Mouse (Mus musculus) left cerebral cortex, adult 8-10 months (tissue): ENCODE results near the gene Spi1. TPM values are rescaled to one million over a fixed set of nuclear protein-coding genes. Genes with fewer than 3 reads are reported as not detected.
"Not testable (repeated sequence)": the region's sequence is repeated elsewhere in the genome, so short reads cannot be mapped to it uniquely, and the experiment has no call there.

Source experiments
- DNase-seq, 2 experiments: peaks; one replicate each; pipeline ENCODE4 v3.0.0; 2022; ENCODE audit warnings: low spot score in 2 of 2
- total RNA-seq, 4 experiments: library from RNA; stranded (reverse); gene quantifications; 2 replicates each; pipeline ENCODE4 v1.2.4; 2022

Spi1 gene
- total RNA-seq, 4 experiments from 2014 or later, result 3.9 to 8.9 (median 6.5) TPM

DNA sequence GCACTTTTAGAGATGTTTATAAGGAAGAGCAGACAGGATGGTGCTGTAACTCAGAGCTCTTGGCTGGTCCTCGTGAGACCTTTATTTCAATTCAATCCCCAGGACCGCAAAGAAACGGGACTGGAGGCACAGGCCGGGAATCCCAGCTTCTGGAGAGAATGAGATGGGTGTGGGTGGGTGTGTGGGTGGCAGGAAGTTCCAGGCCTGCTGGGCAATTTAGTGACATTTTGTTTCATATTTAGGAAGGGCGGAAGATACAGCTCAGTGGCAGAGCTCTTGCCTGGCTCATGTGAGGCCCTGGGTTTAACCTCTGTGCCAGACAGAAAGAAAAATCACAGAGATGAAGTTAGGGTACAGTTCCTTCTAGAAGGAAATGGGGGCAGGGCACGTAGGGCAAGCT lies 8.0 kb downstream of the Spi1 start:
- DNase-seq, result no peak

GRCm38 (mm10) chr2:91090827-91091226 lies 8.6 kb downstream of the Spi1 start:
- peak in 1 of 2 experiments; percentile 69 for DNase-seq

GRCm38 (mm10) chr2:91096524-91096923 lies 14.3 kb downstream of the Spi1 start:
- DNase-seq, result no peak

DNA sequence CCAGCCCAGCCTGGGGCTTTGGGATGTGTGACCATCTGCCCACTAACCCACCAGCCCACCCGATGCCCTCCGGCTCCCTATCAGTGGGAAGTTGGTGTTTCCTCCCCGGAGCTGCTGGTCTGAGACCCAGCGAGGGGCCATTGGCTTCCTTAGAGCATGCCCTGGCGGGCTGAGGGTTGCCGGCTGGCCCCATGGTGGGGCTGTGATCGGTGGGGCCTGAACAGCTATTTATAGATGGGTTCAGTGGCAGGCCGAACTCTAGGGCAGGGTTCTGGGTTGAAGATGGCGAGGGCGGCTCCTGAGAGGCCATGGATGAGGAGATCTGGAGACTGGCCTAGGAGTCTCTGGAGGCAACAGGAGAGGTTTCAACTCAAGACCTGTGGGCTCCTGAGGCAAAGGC lies 14.8 kb downstream of the Spi1 start:
- DNase-seq, result no peak

GRCm38 (mm10) chr2:91098156-91098555 lies 16.0 kb downstream of the Spi1 start:
- no peak for DNase-seq

DNA sequence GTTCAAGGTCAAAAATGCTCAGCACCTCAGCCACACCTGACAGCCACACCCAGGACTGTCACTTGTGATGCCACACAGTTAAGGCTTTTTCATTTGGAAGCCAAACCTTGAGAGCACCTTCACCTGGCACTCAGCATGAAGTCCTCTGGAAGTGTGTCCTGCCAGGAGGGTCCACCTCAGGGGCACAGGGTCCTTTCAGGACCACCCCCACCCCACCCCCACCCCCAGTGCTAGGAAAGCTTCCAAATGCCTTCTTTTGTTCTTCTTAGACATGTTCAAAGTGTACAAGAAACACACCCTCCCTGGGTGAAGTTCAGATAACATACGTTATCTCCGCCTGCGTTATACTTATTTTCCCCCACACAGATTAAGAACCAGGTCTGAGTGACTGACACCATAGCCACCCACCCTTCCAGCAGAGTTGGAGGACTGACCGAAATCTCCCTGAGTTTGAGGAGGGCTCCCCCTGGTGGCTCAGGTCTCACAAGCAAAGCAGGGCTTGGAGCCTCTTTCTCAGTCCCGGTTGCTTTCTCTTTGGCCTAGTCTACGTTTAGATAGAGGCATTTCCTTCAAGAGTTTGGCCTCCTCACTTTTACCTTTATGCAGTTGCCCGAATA lies 19.0 kb downstream of the Spi1 start:
- DNase-seq, result peak; percentile 65 to 70

DNA sequence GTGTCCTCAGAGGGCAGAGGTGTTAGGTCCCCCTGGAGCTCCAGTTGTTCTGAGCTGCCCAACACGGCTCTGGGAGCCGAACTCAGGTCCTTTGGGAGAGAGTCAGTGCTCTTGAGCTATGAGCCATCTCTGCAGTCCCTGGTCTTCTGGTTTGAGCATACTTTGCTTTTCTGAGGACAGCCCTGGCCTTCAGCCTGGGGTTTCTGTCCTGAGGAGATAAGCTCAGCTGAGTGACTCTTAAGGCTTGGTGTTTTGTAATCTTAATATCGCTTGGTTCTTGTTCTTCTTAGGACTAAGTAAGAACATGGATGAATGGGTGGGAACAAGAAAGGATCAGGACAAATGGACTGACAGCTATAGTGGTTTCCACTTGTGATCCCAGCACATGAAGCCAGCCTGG lies 26.0 kb downstream of the Spi1 start:
- DNase-seq, result no peak

DNA sequence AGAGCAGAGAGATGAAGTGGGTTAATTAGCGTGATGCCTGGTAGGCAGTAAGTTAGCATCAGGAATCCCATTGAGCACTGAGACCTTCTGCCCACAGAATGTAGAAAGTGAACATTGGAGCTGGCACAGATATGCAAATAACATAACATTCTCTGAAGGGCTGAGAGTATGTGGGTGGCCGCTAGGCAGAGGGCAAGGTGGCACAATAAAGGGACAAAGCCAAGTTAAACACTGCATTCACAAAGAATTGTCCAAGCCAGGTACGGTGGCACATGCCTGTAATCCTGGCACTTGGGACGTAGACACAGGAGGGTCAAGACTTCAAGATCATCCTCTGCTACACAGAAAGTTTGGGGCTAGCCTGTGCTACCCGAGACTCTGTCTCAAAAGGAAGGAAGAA lies 27.1 kb downstream of the Spi1 start:
- DNase-seq, result no peak

- no peak for DNase-seq
Observed at GRCm38 (mm10) chr2:91109807-91110385, 27.7 kb downstream of the Spi1 start.

GRCm38 (mm10) chr2:91110429-91110828 lies 28.2 kb downstream of the Spi1 start:
- DNase-seq, result no peak

DNA sequence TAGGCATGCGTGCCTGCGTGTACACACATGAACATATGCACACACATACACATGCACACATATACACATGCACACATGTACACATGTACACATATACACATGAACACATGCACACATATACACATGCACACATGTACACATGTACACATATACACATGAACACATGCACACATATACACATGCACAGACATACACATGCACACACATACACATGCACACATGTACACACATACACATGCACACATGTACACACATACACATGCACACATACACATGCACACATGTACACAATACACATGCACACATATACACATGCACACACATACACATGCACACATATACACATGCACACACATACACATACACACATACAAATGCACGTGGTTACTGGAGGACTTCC lies 29.6 kb downstream of the Spi1 start:
- not testable (repeated sequence) for DNase-seq

- DNase-seq, result no peak
Observed at GRCm38 (mm10) chr2:91112491-91112890, 30.3 kb downstream of the Spi1 start.

DNA sequence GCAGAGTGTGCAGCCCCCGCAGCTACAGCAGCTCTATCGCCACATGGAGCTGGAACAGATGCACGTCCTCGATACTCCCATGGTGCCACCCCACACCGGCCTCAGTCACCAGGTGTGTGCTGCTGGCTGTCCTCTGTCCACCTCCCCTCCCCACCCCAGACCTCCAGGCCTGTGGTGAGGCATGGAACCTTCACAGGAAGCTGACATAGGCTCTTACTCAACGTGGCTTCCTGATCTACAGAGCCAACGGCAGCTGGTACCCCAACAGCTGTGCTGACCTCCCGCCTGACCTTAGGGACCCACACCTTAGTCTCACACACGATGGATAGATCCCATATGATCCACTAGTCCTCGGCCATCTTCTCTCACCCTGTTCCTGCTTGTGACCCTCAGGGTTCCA lies 31.1 kb downstream of the Spi1 start:
- DNase-seq, result no peak

DNA sequence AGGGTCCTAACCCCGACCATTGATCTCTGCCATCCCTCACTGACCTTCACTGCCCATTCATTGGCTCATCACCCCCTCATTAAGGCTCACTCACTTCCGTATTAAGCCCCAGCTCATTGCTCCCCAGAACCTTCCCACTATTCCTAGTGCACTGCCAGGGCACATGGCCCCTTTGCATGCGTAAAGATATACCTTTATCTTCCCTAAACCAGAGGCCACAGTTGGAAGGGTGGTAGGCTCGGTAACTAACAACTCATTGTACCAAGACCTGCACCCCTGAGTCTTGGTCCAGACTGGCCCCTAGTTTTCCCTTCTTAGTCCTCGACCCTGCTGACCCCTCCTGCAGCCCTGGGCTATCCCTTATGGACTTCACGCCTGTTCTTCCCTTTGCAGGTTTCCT lies 31.7 kb downstream of the Spi1 start:
- no peak for DNase-seq

DNA sequence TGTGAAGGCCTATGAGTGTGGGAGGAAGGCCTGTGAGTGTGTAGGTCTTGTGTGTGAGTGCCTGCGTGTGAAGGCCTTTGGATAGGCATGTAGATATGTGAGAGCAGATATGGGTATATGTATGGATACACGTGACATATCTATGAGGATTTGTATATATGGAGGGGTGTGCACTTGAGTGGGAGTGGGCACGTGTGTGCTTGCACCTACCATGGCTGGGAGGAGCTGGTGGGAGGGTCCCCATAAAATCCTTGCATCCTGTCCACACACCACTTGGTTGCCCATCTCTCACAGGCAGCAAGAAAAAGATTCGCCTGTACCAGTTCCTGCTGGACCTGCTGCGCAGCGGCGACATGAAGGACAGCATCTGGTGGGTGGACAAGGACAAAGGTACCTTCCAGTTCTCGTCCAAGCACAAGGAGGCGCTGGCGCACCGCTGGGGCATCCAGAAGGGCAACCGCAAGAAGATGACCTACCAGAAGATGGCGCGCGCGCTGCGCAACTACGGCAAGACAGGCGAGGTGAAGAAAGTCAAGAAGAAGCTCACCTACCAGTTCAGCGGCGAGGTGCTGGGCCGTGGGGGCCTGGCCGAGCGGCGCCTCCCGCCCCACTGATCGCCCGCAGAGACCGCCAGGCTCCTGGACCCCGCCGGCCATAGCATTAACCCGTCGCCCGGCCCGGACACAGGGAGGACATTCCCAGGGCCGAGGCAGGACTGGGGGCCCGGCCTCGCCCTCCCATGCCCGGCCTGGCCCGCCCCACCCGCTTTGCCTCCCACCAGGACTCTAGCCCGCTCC lies 32.8 kb downstream of the Spi1 start:
- peak; percentile 84 to 96 for DNase-seq

DNA sequence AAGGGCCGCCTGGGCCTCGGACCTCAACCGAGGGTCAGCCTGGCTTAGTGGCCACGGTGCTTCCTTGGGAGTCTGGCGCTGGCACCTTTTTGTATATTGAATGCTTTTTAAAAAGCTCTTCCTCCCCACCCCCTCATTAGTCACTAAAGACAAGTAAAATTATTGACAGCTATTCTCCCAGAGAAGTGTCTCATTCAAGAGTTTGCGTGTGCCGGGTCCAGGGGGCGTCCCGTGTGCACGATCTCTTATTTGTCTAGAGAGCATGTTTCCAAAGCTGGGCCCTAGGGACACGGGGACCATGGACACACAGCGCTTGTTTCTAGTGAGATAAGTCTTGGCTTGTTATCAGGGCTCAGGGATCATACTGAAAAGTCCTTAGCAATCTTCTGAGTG lies 33.4 kb downstream of the Spi1 start:
- no peak for DNase-seq

DNA sequence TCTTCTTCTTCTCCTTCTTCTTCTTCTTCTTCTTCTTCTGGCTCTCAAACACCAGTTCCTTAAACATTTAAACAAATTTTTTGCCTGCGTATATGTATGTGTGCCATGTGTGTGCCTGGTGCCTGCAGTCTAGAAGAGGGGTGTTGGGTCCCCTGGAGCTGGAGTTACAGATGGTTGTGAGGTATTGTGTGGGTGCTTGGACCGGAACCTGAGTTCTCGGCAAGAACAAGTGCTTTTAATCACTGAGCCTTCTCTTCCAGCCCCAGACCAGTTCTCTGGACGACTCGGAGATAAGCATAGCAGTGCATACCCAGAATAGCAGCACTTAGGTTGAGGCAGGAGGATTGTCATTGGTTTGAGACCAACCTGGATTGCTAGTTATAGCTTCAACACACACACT lies 34.7 kb downstream of the Spi1 start:
- DNase-seq, result no peak

DNA sequence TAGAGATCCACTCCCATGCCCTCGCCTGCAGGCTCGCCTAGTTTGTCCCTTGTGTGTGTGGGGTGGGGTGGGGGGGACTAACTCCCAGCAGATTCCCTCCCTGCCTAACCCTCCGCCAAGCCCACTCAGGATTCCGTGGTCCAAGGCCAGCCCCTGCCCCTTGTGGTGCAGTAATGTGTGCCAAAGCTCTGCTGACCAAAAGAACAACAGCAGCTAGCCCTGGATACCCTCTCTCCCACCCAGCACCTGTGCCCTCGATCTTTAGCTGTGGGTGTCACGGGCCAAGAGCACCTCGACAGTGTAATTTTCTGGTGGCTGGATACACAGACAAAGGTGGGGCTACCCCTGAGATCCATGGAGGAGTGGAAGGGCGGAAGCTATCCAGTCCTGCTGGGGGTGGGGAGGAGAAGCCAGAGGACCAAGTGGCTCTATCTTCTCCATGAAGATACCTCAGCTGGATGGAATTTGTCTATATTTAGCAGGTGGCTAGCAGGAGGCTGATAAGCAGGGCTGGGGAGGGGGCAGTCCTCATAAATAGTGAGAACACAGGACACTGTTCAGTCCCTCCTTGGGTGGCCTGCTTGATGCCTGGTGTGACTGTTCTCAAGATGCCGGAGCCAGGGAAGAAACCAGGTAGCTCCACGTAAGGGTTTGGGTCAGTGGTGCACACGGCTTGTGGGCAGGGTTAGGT lies 35.5 kb downstream of the Spi1 start, which contains the start of gene Mybpc3:
TSS of gene Mybpc3 (plus strand) at position 560 of the 691 bp plus-strand sequence.
- DNase-seq, result no peak

GRCm38 (mm10) chr2:91118647-91119046 lies 36.5 kb downstream of the Spi1 start:
- DNase-seq, result no peak

DNA sequence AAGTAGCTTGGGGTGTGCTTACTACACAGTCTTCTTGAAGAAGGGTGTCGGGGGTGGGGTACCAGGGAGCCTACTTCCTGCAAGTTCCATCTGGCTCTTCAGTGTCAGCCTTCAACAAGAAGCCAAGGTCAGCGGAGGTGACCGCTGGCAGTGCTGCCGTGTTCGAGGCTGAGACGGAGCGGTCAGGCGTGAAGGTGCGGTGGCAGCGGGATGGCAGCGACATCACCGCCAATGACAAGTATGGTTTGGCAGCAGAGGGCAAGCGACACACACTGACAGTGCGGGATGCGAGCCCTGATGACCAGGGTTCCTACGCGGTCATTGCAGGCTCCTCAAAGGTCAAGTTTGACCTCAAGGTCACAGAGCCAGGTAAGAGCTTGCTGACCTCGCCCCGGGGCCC lies 36.9 kb downstream of the Spi1 start:
- DNase-seq, result no peak

DNA sequence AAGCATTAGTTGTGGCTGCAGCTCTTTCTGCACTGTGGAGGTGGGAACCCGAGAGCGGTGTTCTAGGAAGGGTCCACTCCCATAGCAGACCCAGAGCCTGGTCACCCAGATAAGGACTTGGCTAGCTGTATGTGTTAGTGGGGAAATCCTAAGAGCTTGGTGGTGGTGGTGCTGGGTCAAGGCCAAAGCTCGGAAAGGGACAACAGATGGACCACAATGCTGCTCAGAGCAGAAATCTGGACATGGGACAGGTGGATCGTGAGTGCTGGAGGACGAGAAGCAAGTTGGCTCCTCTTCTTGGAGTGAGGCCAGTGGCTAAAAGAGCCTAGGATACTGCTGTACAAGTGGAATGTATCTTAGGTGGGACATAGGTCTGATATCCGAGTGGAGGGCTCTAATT lies 37.4 kb downstream of the Spi1 start:
- no peak for DNase-seq

DNA sequence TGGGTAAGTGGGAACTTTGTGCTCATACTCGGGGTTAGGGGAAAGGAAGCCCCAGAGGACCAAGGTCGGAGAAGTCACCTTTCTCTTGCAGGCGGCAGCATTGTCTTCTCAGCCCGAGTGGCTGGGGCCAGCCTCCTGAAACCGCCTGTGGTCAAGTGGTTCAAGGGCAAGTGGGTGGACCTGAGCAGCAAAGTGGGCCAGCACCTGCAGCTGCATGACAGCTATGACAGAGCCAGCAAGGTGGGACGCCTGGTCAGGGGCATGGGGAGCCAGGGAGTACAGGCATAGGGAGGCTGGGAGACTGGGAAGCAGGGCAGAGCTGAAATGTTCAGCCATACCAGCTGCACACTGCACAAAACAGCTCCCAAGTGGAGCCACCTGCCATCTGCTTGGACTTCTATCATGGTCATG lies 38.1 kb downstream of the Spi1 start:
- no peak for DNase-seq
